Mouse (Mus musculus) frontal cortex, postnatal 14 days (tissue): ENCODE results near the gene Tfap4.
"Not testable (repeated sequence)": the region's sequence is repeated elsewhere in the genome, so short reads cannot be mapped to it uniquely, and the experiment has no call there.

Experiments used
- DNase-seq, 2 experiments: peaks; one replicate each; pipeline ENCODE4 v3.0.0; 2022; ENCODE audit warnings: low spot score in 2 of 2

The Tfap4 gene

DNA sequence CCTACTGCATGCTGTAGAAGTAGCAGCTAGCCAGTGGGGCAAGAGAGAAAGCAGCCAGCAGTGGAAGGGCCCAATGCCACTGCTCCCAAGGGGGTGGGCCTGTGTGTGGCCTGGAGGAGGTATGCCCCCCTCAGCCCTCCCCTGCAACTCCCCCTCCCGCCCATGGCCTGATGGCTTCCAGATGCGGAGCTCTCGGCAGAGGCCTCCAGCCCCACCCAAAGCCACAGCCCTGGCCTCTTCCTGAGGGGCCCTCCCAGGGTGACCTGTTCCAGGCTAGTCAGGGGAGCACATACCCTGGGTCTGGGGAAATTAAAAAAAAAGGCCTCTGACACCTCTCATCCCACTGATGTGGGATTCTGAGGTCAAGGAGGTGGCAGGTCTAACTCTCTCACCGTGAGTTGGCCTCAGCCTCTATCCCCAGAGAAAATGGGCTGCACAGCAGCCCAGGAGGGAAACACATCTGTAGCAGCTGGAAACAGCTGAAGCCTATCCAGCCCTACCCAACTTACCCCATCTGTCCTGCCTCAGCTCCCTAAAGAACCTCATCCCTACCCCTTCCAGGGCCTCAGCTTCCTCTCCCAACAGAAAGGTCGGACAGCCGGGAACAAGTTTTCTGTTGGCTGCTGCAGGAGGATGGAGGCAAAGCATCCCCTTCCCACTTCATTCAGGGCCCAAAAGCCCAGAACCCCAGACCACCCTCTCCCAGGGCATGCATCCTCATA is 6.7 kb downstream of the Tfap4 start:
- DNase-seq: no peak

GRCm38 (mm10) chr16:4551885-4552284 is 7.8 kb downstream of the Tfap4 start:
- DNase-seq: no peak

GRCm38 (mm10) chr16:4551056-4551455 is 8.6 kb downstream of the Tfap4 start:
- peak in 1 of 2 experiments; percentile 40 for DNase-seq

- no peak for DNase-seq
These were observed 10.5 kb downstream of the Tfap4 start for GRCm38 (mm10) chr16:4548953-4549688.

DNA sequence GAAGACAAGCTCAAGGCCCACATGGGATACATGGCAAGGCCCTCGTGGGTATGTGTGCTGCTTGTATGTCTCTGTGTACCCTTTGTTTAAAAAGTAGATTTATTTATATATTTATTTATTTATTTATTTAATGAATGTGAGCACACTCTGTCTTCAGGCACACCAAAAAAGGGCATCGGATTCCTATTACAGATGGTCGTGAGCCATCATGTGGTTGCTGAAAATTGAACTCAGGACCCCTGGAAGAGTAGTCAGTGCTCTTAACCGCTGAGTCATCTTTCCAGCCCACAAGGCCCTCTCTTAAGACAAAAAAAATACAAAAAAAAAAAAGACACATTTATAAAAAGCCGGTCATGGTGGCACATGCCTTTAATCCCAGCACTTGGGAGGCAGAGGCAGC is 12.0 kb downstream of the Tfap4 start:
- no peak for DNase-seq

DNA sequence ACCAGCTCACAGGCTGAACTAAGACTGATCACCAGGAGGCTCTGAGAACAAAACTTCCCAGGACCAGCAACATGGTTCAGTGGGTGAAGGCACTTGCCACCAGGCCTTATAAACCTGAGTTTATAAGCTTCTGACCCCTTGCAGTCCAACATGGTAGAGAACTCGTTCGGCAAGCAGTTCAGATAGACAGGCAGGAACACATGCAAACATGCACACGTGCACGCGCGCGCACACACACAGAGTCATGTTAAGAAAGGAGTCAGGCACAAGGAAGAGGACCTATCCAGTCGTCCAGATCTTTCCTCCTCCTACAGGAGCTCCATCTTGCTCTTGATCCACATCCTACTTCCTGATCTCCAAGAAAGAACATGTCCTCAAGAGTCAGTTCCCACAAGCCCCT is 12.8 kb downstream of the Tfap4 start:
- no peak for DNase-seq

- no peak for DNase-seq
These were observed 14.8 kb downstream of the Tfap4 start for GRCm38 (mm10) chr16:4544845-4545244.

DNA sequence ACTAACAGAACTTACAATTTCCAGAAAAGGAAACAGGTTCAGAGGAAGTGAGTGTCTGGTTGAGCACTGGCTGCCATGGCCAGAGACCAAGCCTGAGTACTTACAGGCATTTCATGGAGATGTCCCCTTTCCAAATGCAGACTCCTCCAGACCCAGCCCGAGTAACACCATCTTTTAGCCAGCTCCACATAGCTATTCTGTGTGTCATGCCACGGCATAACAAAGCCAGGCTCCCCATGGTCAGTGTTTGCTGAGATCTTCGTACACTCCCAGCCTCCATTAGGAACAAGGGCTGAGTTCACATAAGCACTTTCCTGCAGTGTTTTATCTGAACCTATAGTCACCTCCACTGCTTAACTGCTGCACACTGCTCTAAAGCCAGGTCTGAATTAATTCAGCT is 16.4 kb downstream of the Tfap4 start:
- no peak for DNase-seq

- no peak for DNase-seq
These were observed 17.3 kb downstream of the Tfap4 start for GRCm38 (mm10) chr16:4542236-4542774.

GRCm38 (mm10) chr16:4541501-4542198 is 18.0 kb downstream of the Tfap4 start, which contains the start of gene Srl:
TSS of gene Srl (minus strand) at chr16:4541816.
- DNase-seq: peak; percentile 100

GRCm38 (mm10) chr16:4541033-4541432 is 18.6 kb downstream of the Tfap4 start:
- DNase-seq: no peak

- DNase-seq: no peak
These were observed 19.4 kb downstream of the Tfap4 start for GRCm38 (mm10) chr16:4540064-4540775.

- DNase-seq: no peak
These were observed 20.1 kb downstream of the Tfap4 start for GRCm38 (mm10) chr16:4539521-4539920.

DNA sequence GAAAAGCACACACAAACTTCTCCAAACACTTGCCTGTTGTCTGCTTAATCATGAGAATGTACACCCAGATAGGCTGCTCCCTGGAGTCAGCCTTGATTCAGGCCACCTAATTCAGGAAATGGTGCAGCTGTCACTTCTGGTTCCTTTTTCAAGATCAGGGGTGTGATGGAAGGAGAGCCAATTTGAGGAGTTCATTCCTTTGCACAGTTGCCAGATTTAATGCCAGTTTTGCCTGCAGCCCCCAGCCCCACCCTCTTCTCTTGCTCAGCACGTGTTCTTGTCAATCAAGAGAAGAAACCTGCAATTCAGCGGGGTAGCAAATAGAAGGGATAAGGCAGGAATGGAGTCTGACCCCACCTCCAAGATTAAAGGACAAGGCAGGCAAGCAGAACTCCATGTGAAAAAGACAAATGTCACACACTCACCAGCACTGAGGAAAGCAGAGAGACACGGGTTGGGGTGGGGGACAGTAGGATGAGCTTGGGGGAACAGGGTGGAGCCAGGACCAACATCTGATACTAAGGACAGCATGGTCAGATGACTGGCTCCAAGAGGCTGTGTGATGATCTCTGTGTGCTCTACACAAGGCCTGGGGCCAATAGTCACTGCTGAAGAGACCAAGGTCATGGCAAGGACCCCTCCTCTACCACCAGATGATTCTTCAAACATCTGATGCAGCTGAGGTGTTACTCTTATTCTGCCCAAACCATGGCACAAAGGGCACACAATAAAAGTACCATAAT is 21.9 kb downstream of the Tfap4 start:
- DNase-seq: no peak

GRCm38 (mm10) chr16:4527373-4527772 is 32.3 kb downstream of the Tfap4 start:
- not testable (repeated sequence) for DNase-seq

DNA sequence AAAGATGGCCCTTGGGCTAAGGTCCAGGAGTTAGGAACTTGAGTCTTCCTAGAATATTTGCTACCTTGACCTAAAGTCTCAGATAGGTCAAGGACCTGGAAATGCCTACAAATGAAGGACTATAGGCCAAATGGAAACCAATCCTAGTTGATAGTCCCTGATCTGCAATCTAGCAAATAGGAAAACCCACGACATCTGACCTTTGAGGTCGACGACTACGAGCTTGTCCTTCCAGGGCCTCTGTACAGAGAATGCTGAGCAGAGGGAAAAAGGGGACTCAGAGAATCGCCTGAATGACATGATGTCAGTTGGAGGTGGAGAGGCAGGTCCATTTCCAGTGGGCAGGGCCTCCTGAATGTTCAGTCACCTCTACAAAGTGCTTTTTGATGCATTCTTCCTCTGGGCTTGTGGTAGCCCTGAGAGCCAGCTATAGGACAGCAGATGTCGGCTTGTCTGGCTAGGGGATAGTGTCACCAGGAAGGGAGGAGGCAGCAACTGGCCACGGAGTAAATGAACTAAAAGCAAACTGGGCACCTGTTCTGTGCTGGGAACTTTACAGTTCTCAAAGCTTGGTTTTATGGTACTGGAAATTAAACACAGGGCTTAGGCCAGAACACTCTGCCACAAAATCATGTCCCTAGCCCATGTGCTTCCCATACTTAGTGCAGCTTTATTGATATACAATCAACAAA is 36.2 kb downstream of the Tfap4 start:
- DNase-seq: no peak

GRCm38 (mm10) chr16:4522879-4523278 is 36.8 kb downstream of the Tfap4 start:
- no peak for DNase-seq

GRCm38 (mm10) chr16:4521735-4522530 is 37.7 kb downstream of the Tfap4 start:
- DNase-seq: no peak

DNA sequence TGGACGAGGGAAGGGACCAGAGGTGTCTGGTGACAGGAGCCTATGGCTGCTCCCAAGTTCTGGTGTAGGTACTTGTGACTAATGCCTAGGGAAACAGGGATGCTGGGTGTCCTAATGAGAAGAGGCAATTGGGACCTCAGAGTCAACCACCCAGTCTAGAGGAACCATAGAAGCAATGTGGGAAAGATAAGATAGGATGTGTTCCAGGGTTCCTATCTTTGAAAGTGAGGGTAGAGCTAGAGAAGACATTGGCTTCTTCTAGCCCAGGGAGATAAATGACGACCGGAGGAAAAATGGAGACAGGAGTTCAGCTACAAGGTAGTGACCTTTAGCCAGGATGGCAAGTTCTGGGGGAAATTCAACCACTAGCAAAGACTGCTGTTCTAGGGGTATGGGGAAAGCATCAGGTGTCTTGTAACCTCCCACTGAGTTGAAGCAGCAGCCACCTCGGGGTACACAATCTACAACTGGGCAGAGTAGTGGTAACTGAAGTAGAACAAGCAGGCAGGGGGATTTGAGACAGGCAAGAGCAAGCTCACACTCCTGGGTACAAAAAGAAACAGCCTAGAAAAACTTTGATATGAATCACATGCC is 38.5 kb downstream of the Tfap4 start:
- no peak for DNase-seq
